Mouse (Mus musculus) forebrain, embryonic 12.5 days (tissue): ENCODE results near the gene Aldh1l1. TPM values are rescaled to one million over a fixed set of nuclear protein-coding genes. Genes with fewer than 3 reads are reported as not detected.

Experiments
- ATAC-seq: fragments of 200-750 bp; cut with Nextera tagmentation; 2 replicates; pipeline ENCODE4 v1.8.0; 2017; ENCODE audit warnings: moderate TSS enrichment; ENCODE audit not compliant: low FRiP score
- H3K27ac ChIP-seq: fragments of 300-500 bp; sonication (generic); 2 replicates; pipeline ENCODE4 v1.5.1; 2016; ENCODE audit warnings: mild to moderate bottlenecking
- H3K27me3 ChIP-seq: fragments of 300-500 bp; sonication (generic); 2 replicates; pipeline ENCODE4 v1.6.1; 2016; ENCODE audit warnings: mild to moderate bottlenecking
- H3K36me3 ChIP-seq: fragments of 300-500 bp; sonication (generic); replicated peaks from 2 replicates; pipeline ENCODE4 v1.6.1; 2016; ENCODE audit warnings: mild to moderate bottlenecking
- H3K4me1 ChIP-seq: fragments of 300-500 bp; sonication (generic); 2 replicates; pipeline ENCODE4 v1.6.1; 2016
- H3K4me2 ChIP-seq: fragments of 300-500 bp; sonication (generic); 2 replicates; pipeline ENCODE4 v1.6.1; 2016; ENCODE audit warnings: mild to moderate bottlenecking, moderate library complexity
- H3K4me3 ChIP-seq: fragments of 300-500 bp; sonication (generic); replicated peaks from 2 replicates; pipeline ENCODE4 v1.5.1; 2016; ENCODE audit warnings: mild to moderate bottlenecking
- H3K9ac ChIP-seq: fragments of 300-500 bp; sonication (generic); 2 replicates; pipeline ENCODE4 v1.6.1; 2016; ENCODE audit warnings: mild to moderate bottlenecking
- H3K9me3 ChIP-seq: fragments of 300-500 bp; sonication (generic); 2 replicates; pipeline ENCODE4 v1.6.1; 2016
- WGBS: fragments of 180-500 bp; shearing (Covaris S2); methylation state at CpG from one replicate; pipeline ENCODE4 v1.1.7; 2016; 5-methylcytosine and 5-hydroxymethylcytosine counted together
- polyA plus RNA-seq: library from polyadenylated mRNA; unstranded; fragments of >200 nt; fragmentation: Nextera tagmentation; extraction: Ambion mirVana; gene quantifications from 2 replicates; pipeline ENCODE4 v1.2.1, GENCODE M21; 2016

Gene Aldh1l1
- polyA plus RNA-seq, 1 experiment from 2014 or later = 2.0 TPM

DNA sequence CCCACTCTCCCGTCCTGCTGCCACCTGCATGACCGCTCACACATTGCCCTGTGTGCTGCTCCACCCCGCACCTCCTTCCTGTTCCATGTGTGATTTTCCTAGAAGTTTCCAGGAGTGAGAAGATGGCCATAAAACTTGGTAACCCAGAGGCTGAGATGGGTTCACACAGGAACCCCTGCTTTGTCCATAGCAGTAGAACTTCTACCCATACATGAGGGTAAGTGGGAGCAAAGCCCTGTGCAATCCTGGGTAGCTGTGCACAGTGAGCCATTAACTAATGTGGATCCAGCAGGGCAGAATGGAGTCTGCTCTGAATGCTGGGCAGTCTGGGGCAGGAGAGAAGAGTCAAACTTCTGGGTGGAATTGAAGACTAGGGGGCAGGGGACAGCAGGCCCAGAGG lies 8.3 kb downstream of the Aldh1l1 start:
- Histone ChIP-seq H3K27me3 (no peaks in the 10 kb centered on the region), H3K36me3 (no peaks in the 10 kb centered on the region), H3K4me2 (no peak overlapping the region), H3K4me3 (no peak overlapping the region), H3K9me3 (no peaks in the 10 kb centered on the region), H3K4me1 (peaks cover 7% of the 10 kb centered on the region), H3K9ac (no peak overlapping the region), H3K27ac (no peak overlapping the region)
- 86% methylated on average over 3 of the region's 3 CpGs for WGBS
- no peak for ATAC-seq

DNA sequence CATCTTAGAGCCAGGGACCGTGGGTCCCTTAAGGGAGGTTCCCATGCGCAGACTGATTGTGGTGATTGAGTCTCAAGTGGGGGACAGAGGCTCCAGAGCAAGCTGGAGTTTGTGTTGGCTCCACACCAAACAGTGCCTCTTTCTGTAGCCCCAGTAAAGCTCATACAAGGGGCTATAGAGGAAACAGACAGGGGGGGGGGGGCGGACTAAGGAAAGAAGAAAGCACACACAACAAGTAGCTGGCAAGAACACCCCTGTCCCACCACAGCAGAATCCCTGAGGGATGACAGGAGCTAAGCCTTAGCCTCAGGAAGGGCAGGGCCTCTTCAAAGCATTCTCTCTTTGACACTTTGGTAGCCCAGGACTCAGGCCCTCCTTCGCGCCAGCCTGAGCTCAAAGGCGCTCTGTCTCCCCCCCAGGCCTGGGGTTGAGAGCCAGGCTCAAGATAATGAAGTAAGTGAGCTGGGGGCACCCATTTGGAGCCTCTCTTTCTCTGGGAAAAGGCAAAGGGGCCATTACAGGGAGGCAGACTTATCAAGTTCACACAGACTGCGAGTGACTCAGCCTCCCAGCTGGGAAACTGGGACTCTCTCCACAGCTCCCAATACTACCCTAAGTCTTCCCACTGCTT lies 9.2 kb downstream of the Aldh1l1 start:
- no peaks in the 10 kb centered on the region for H3K9me3 ChIP-seq
- H3K36me3 ChIP-seq = no peaks in the 10 kb centered on the region
- H3K9ac ChIP-seq = no peak overlapping the region
- no peak overlapping the region for H3K4me3 ChIP-seq
- no peak overlapping the region for H3K27ac ChIP-seq
- H3K4me2 ChIP-seq = no peak overlapping the region
- WGBS = 53% methylated on average over 6 of the region's 7 CpGs
- no peaks in the 10 kb centered on the region for H3K27me3 ChIP-seq
- ATAC-seq = 0 out of 2 replicates have a peak, but pooled peaks have one; percentile 36
- H3K4me1 ChIP-seq = peaks cover 11% of the 10 kb centered on the region

DNA sequence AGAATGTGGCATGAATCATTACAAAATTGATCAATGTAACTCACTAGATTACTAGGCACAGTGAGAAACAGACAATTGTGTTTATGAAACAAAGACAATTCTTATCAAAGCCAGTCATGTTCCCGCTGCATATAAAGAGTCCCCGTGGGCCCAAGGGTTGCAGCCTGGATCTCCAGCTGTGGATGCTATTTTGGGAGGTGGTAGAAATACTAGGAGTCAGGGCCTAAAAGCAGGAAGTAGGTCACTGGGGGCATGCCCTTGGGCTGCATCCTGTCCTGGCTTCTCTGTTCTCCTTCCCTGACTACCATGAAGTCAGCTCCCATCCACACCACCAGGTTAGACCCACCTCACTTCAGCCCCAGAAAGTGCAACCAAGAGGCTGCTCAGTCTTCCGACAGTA lies 10.0 kb downstream of the Aldh1l1 start:
- H3K4me3 ChIP-seq = no peak overlapping the region
- H3K27me3 ChIP-seq = no peaks in the 10 kb centered on the region
- H3K4me1 ChIP-seq = peaks cover 11% of the 10 kb centered on the region
- no peak overlapping the region for H3K9ac ChIP-seq
- no peaks in the 10 kb centered on the region for H3K9me3 ChIP-seq
- no peak overlapping the region for H3K27ac ChIP-seq
- H3K4me2 ChIP-seq = no peak overlapping the region
- WGBS = 62% methylated on average over 3 of the region's 3 CpGs
- H3K36me3 ChIP-seq = no peaks in the 10 kb centered on the region
- ATAC-seq = no peak

DNA sequence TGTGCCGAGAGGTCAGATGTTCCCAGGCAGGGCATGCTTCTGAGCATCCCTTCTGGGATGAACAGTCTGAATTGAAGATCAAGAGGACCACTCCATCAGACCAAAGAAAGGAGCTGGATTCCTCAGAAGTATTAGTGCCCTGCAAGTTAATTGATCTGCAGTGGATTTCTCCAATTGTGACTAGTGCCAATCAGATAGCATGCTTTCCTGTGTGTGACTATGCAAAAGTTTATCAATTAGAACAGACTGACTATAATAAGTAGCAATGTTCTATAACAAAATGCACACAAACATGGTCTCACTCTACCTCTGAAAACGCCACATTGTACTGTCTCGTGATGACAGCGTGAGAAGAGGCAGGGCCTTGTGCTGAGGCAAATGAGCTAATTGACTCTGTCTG lies 13.3 kb downstream of the Aldh1l1 start:
- H3K4me2 ChIP-seq = no peak overlapping the region
- H3K9ac ChIP-seq = 0 out of 2 replicates have a peak overlapping the region, but pooled peaks have one; percentile 2
- H3K36me3 ChIP-seq = no peaks in the 10 kb centered on the region
- ATAC-seq = no peak
- no peaks in the 10 kb centered on the region for H3K27me3 ChIP-seq
- no peak overlapping the region for H3K27ac ChIP-seq
- H3K4me1 ChIP-seq = peaks cover 11% of the 10 kb centered on the region
- 33% methylated on average over 4 of the region's 4 CpGs for WGBS
- H3K9me3 ChIP-seq = no peaks in the 10 kb centered on the region
- no peak overlapping the region for H3K4me3 ChIP-seq

DNA sequence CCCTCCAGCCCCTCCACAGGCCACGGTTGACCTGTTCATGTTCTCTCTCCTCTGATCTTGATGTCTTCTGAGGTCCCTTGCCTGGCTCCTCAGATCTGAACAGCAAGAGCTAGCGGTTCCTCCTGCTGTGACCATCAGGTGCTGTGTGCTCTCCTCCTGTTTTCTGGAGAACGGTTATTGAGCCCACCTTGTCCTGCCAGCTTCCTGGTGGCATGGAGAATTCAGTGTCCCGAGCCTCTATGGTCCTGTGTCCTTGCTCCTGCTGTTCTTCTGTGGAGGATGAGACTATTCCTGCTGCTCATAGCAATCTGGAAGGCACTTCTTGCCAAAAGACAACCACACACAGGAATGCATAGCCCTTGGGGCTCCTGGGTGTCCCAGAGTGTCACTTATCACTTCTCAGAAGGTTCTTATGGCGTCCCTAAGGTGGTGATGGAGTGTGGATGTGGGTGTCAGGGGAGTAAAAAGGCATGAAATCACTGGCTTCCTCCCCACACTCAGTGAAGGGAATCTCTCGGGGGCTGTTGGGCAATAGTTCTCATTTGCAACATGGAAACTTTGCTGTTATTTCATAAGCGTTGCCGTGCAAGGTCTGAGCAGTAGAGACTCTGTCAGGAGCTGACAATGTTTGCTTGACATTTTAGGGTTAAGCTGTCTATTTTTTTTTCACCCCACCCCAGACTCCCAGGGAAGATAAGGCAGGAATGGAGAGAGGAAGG lies 15.2 kb downstream of the Aldh1l1 start:
- no peak for ATAC-seq
- no peak overlapping the region for H3K27ac ChIP-seq
- 81% methylated on average over 8 of the region's 8 CpGs for WGBS

DNA sequence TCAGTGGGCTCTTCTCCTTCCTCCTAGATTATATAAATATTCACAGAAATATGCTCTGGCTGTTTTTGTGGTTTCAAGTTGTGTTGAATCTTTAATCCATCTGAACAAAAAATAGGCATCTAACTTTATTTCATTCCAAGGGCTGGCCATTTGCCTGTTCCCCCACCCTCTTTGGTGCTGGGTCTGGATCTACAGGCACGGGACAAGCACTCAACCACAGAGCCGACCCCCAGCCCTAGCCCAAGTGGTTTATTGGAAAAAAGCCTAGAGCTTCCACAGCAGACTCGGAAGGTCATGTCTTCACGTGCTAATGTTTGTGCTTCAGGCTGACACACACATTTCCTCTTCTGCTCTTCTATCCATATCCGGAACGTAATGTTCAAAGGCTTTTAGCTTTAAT lies 19.7 kb downstream of the Aldh1l1 start:
- no peaks in the 10 kb centered on the region for H3K9me3 ChIP-seq
- no peaks in the 10 kb centered on the region for H3K36me3 ChIP-seq
- ATAC-seq = no peak
- H3K4me2 ChIP-seq = no peak overlapping the region
- H3K4me3 ChIP-seq = no peak overlapping the region
- no peaks in the 10 kb centered on the region for H3K27me3 ChIP-seq
- no peak overlapping the region for H3K27ac ChIP-seq
- H3K9ac ChIP-seq = no peak overlapping the region
- H3K4me1 ChIP-seq = peaks cover 12% of the 10 kb centered on the region
- 80% methylated on average over 6 of the region's 6 CpGs for WGBS

More for the DNA sequence above, 15.2 kb downstream of the Aldh1l1 start:
- 0 out of 2 replicates have a peak, but pooled peaks cover 5% of the 10 kb centered on the region for H3K4me1 ChIP-seq
- no peak overlapping the region for H3K9ac ChIP-seq
- no peak overlapping the region for H3K4me3 ChIP-seq
- H3K9me3 ChIP-seq = no peaks in the 10 kb centered on the region
- H3K36me3 ChIP-seq = no peaks in the 10 kb centered on the region
- no peak overlapping the region for H3K4me2 ChIP-seq
- H3K27me3 ChIP-seq = no peaks in the 10 kb centered on the region

DNA sequence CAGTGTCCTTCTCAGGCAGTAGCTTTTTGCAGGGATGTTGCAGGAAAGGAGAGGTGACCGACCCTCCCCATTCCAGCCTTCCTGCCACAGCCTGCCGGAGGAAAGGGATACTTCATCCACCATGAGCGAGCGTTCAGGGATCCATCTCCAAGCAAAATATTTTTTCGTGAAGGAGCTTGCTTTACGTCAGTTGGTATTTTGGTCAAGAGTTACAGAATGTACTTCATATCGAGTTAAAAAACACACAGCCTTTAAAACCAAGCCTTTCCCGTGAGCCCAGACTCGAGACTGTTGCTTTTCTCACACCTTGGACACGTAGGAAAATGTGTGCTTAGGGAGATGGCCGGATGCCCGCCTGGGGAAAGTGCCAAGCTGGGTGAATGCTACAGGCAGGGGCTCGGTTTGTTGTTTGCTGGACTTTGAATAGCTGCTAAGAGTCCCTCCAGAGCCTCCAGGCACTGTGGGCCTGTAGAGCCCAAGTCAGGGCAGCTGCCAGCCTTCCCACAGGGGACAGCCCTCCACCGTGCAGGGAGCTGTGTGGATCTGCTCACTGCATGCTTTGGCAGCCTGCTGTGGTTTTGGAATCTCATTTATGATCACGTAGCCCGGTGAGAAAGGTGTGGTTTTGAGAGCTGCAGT lies 20.6 kb downstream of the Aldh1l1 start:
- Histone ChIP-seq H3K4me3 (no peak overlapping the region), H3K27me3 (no peaks in the 10 kb centered on the region), H3K4me1 (peaks cover 12% of the 10 kb centered on the region), H3K36me3 (no peaks in the 10 kb centered on the region), H3K9me3 (no peaks in the 10 kb centered on the region), H3K9ac (no peak overlapping the region), H3K27ac (no peak overlapping the region), H3K4me2 (no peak overlapping the region)
- ATAC-seq = no peak
- 72% methylated on average over 16 of the region's 16 CpGs for WGBS

DNA sequence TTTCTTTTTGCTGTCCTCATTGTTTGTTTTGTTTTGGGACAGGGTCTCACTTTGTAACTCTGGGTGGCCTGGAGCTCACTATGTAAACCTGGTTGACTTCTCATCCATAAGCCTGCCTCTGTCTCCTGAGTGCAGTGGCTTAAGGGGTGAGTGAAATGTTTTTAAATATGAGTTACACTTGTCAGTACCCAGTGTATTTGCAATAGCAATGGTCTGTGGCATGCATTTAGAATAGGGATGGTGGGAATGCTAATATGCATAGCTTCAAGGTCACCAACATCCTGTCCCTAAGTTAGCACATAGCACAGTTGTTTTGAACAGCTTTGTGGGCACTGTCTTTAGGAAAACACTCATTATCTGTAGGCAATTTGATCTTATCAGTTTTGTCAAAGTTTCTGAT lies 21.2 kb downstream of the Aldh1l1 start:
- no peak overlapping the region for H3K27ac ChIP-seq
- peaks cover 12% of the 10 kb centered on the region for H3K4me1 ChIP-seq
- no peaks in the 10 kb centered on the region for H3K36me3 ChIP-seq
- ATAC-seq = no peak
- no peak overlapping the region for H3K4me3 ChIP-seq
- no peaks in the 10 kb centered on the region for H3K27me3 ChIP-seq
- H3K9me3 ChIP-seq = no peaks in the 10 kb centered on the region
- H3K9ac ChIP-seq = no peak overlapping the region
- no peak overlapping the region for H3K4me2 ChIP-seq

DNA sequence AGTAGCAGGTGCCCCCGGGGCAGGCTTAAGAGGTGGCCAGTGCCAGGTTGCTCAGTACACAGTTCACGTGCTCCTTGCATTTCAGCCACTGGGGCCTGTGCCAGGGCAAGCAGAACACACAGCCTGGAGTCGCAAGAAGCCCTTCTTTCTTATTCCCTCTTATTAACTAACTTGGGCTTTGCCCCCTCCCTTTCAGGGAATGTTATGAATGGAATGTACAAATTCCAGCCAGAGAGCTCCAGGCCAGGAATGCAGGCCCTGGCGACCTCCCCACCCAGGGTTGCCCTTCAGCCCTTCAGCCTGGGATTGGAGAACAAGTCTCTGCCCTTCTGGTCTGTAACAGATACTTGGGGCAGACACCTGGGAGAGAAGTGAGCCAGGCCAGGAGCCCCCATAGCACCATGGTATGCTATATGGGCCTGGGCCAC lies 22.0 kb downstream of the Aldh1l1 start:
- ATAC-seq = no peak
- WGBS = 38% methylated on average over 4 of the region's 4 CpGs
- no peak overlapping the region for H3K9ac ChIP-seq

DNA sequence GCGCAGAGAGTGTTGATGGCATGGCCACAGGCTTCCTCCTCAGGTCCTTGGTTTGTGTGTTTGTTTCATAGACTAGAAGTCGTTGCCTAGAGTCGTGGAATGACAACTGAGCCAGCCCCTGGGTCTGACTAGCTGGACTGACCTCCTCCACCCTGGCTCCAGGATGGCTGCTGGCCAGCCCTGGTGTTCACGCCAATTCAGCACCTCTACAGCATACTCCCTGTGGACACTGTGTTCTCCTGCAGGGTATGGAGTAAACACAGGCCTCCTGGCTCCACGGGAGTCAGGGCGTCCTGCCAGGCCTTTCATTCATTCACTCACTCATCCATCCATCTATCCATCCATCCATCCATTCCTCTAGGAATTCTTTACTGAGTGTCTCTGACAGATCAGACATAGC lies 22.9 kb downstream of the Aldh1l1 start:
- Histone ChIP-seq H3K4me2 (no peak overlapping the region), H3K4me3 (no peak overlapping the region), H3K36me3 (no peaks in the 10 kb centered on the region), H3K9me3 (no peaks in the 10 kb centered on the region), H3K27ac (no peak overlapping the region), H3K4me1 (peaks cover 12% of the 10 kb centered on the region), H3K9ac (no peak overlapping the region), H3K27me3 (no peaks in the 10 kb centered on the region)
- no peak for ATAC-seq
- WGBS = 74% methylated on average over 6 of the region's 6 CpGs

More for the DNA sequence above, 22.0 kb downstream of the Aldh1l1 start:
- no peaks in the 10 kb centered on the region for H3K36me3 ChIP-seq
- H3K27me3 ChIP-seq = no peaks in the 10 kb centered on the region
- peaks cover 12% of the 10 kb centered on the region for H3K4me1 ChIP-seq
- H3K9me3 ChIP-seq = no peaks in the 10 kb centered on the region
- H3K27ac ChIP-seq = no peak overlapping the region
- no peak overlapping the region for H3K4me3 ChIP-seq
- no peak overlapping the region for H3K4me2 ChIP-seq

DNA sequence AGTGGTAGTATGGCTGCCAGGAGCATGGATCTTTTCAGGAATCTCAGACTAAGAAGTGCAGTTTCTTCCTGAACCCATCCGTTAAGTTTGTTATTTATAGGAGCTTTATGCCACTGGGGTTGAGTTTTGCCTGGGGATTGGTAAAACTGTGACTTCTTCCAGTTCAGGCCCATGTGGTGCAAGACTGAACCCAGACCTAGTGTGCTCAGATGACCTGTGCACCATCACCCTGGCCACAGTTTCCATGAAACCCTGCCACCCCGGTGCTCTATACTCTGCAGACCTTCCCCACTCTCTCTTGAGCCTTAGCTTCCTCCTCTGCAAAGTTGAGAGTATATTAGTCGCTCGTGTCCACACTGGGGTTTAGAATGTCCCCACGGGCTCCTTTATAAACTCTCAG lies 26.2 kb downstream of the Aldh1l1 start:
- 89% methylated on average over 5 of the region's 5 CpGs for whole genome bisulfite sequencing
- H3K36me3 ChIP-seq = no peaks in the 10 kb centered on the region
- no peak overlapping the region for H3K4me2 ChIP-seq
- H3K4me3 ChIP-seq = no peak overlapping the region
- peaks cover 12% of the 10 kb centered on the region for H3K4me1 ChIP-seq
- no peaks in the 10 kb centered on the region; the same call in 1 of the 2 replicates for H3K27me3 ChIP-seq
- no peaks in the 10 kb centered on the region for H3K9me3 ChIP-seq
- no peak for ATAC-seq
- H3K9ac ChIP-seq = no peak overlapping the region
- H3K27ac ChIP-seq = no peak overlapping the region

DNA sequence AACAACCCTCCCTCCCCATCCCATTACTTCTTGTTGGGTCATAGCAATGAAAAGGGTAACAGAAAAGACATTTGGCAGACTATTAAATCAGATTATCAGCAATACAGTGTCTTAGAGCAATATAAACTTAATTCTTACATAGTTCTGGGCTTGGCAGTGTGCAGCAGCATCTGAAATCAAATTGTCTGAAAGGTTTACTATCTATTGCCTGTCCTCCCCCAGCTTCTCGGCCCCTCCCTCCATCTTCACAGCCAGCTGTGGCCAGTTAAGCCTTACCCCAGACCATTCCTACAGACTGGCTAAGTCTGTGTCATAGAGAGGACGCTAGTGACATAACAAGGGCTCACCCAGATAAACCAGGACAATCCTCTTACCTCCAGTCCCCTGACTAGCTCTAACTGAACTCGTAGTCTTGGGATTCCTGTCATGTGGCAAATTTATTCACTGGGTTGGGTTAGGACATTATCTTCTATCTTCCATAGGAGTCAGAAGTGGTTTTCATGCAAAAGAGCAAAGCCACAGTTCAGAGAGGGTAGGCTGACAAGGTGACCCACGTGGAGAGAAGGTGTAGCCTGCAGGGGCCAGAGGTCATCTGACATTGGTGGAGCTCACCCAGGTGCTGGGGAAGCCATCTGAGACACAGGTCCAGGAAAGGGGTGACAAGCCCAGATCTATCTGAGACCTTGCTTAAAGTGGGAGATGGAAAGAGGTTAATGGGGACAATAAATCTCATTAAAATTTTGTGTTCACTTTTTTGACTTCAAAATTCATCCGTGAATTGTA lies 27.0 kb downstream of the Aldh1l1 start:
- ATAC-seq = no peak
- Histone ChIP-seq H3K4me2 (no peak overlapping the region), H3K27me3 (no peaks in the 10 kb centered on the region; the same call in 1 of the 2 replicates), H3K27ac (no peak overlapping the region), H3K9ac (no peak overlapping the region), H3K9me3 (no peaks in the 10 kb centered on the region), H3K4me1 (peaks cover 8% of the 10 kb centered on the region), H3K4me3 (no peak overlapping the region), H3K36me3 (no peaks in the 10 kb centered on the region)
- WGBS = 75% methylated on average over 5 of the region's 5 CpGs
